Mouse (Mus musculus) right cerebral cortex, postnatal 4 days (tissue): ENCODE results near the gene Ramp2.

ENCODE experiments used
- DNase-seq: peaks from one replicate; pipeline ENCODE4 v3.0.0-alpha.2; 2022

Gene Ramp2

GRCm38 (mm10) chr11:101245855-101246701 is at the start of gene Ramp2:
Gene Ramp2 (plus strand): TSS chr11:101246028.
- DNase-seq = peak; percentile 63

GRCm38 (mm10) chr11:101196175-101196574 is 49.7 kb upstream of the Ramp2 start:
- DNase-seq = no peak

GRCm38 (mm10) chr11:101199555-101199954 is 46.3 kb upstream of the Ramp2 start:
- no peak for DNase-seq

- no peak for DNase-seq
Measured at GRCm38 (mm10) chr11:101200986-101201385, 44.8 kb upstream of the Ramp2 start.

GRCm38 (mm10) chr11:101211970-101212369 is 33.9 kb upstream of the Ramp2 start:
- DNase-seq = no peak

GRCm38 (mm10) chr11:101216936-101217335 is 28.9 kb upstream of the Ramp2 start:
- DNase-seq = no peak

- DNase-seq = no peak
Measured at GRCm38 (mm10) chr11:101218436-101219055, 27.3 kb upstream of the Ramp2 start.

GRCm38 (mm10) chr11:101220853-101221252 is 25.0 kb upstream of the Ramp2 start:
- no peak for DNase-seq

GRCm38 (mm10) chr11:101221306-101221986 is 24.4 kb upstream of the Ramp2 start:
- no peak for DNase-seq

- no peak for DNase-seq
Measured at GRCm38 (mm10) chr11:101224337-101224736, 21.5 kb upstream of the Ramp2 start.

GRCm38 (mm10) chr11:101225331-101226064 is 20.3 kb upstream of the Ramp2 start:
- no peak for DNase-seq

GRCm38 (mm10) chr11:101226065-101226701 is 19.6 kb upstream of the Ramp2 start, which contains the start of gene Ezh1:
Gene Ezh1 (minus strand): TSS chr11:101226463.
- peak; percentile 80 for DNase-seq

- peak; percentile 19 for DNase-seq
Measured at GRCm38 (mm10) chr11:101229361-101229900, 16.4 kb upstream of the Ramp2 start.

- no peak for DNase-seq
Measured at GRCm38 (mm10) chr11:101230061-101230511, 15.7 kb upstream of the Ramp2 start.

GRCm38 (mm10) chr11:101230526-101230925 is 15.3 kb upstream of the Ramp2 start:
- no peak for DNase-seq

- no peak for DNase-seq
Measured at GRCm38 (mm10) chr11:101230991-101231871, 14.6 kb upstream of the Ramp2 start.

- DNase-seq = no peak
Measured at GRCm38 (mm10) chr11:101232010-101232839, 13.6 kb upstream of the Ramp2 start.

GRCm38 (mm10) chr11:101233240-101233639 is 12.6 kb upstream of the Ramp2 start:
- DNase-seq = no peak

- DNase-seq = no peak
Measured at GRCm38 (mm10) chr11:101234124-101234523, 11.7 kb upstream of the Ramp2 start.

- DNase-seq = no peak
Measured at GRCm38 (mm10) chr11:101235429-101235828, 10.4 kb upstream of the Ramp2 start.
